Mouse (Mus musculus): ENCODE results near the gene Tmem126b. TPM values are rescaled to one million over a fixed set of nuclear protein-coding genes. Genes with fewer than 3 reads are reported as not detected.

Tmem126b gene
- polyA plus RNA-seq, 1 experiment, result 6.7 TPM

GRCm38 (mm10) chr7:90460330-90460729 lies 15.5 kb downstream of the Tmem126b start:
- H3K36me3 ChIP-seq (ENCODE audit: control insufficient read depth, insufficient read depth), result no peaks in the 10 kb centered on the region
- H3ac ChIP-seq (ENCODE audit: control insufficient read depth, insufficient read length), result no peak overlapping the region
- no peak for TF ChIP-seq MAX (IDR thresholded peaks at IDR 0.05; ENCODE audit: low read depth)
- TF ChIP-seq MYOD1 (IDR thresholded peaks at IDR 0.05; ENCODE audit: control insufficient read depth in 1 of 3, insufficient read length in 2 of 3, low read depth in 2 of 3), result peak in 2 of 3 experiments; percentile 44 to 75
- TF ChIP-seq SRF (IDR thresholded peaks at IDR 0.05; ENCODE audit: control insufficient read depth, insufficient read length, low read depth), result no peak
- TF ChIP-seq TCF3 (IDR thresholded peaks at IDR 0.05; ENCODE audit: insufficient read length, low read depth), result no peak
- no peak for TF ChIP-seq POLR2A (IDR thresholded peaks at IDR 0.05; ENCODE audit: insufficient read length, low read depth)
- no peak for TF ChIP-seq CEBPB (IDR thresholded peaks at IDR 0.05; ENCODE audit: insufficient read depth, poor library complexity, severe bottlenecking)
- peak in 2 of 3 experiments; percentile 11 to 74 for TF ChIP-seq MYOG (IDR thresholded peaks at IDR 0.05; ENCODE audit: control insufficient read depth in 1 of 3, insufficient read depth in 1 of 3, insufficient read length in 2 of 3, low read depth in 2 of 3)
- TF ChIP-seq E2F4 (IDR thresholded peaks at IDR 0.05; ENCODE audit: insufficient read depth), result no peak
- peak; percentile 76 for TF ChIP-seq REST (IDR thresholded peaks at IDR 0.05; ENCODE audit: insufficient read depth, insufficient read length)
- no peak for TF ChIP-seq USF1 (IDR thresholded peaks at IDR 0.05; ENCODE audit: low read depth)
- no peak for TF ChIP-seq TCF12 (IDR thresholded peaks at IDR 0.05; ENCODE audit: insufficient read depth, poor library complexity, severe bottlenecking)
- TF ChIP-seq POLR2AphosphoS2 (IDR thresholded peaks at IDR 0.05; ENCODE audit: insufficient read length, low read depth), result no peak
- no peak overlapping the region for H3K4me2 ChIP-seq (ENCODE audit: low read depth)
- no peaks in the 10 kb centered on the region for H3K27me3 ChIP-seq (ENCODE audit: control insufficient read depth, insufficient read depth, insufficient read length)
- peaks cover 14% of the 10 kb centered on the region for H3K79me2 ChIP-seq (ENCODE audit: control insufficient read depth, insufficient read depth)
- no peak overlapping the region for H3K4me3 ChIP-seq

GRCm38 (mm10) chr7:90457517-90457916 lies 18.3 kb downstream of the Tmem126b start:
- peaks cover 24% of the 10 kb centered on the region for H3K36me3 ChIP-seq (ENCODE audit: control insufficient read depth, insufficient read depth)
- peak overlapping the region; percentile 80 for H3K4me3 ChIP-seq
- peak overlapping the region; percentile 94 for H3K4me2 ChIP-seq (ENCODE audit: low read depth)
- peaks cover 14% of the 10 kb centered on the region for H3K79me2 ChIP-seq (ENCODE audit: control insufficient read depth, insufficient read depth)
- peak overlapping the region; percentile 60 for H3ac ChIP-seq (ENCODE audit: control insufficient read depth, insufficient read length)
- TF ChIP-seq MAX (IDR thresholded peaks at IDR 0.05; ENCODE audit: low read depth) (no peak), POLR2A (IDR thresholded peaks at IDR 0.05; ENCODE audit: insufficient read length, low read depth) (no peak), POLR2AphosphoS2 (IDR thresholded peaks at IDR 0.05; ENCODE audit: insufficient read length, low read depth) (no peak), TCF3 (IDR thresholded peaks at IDR 0.05; ENCODE audit: insufficient read length, low read depth) (no peak), REST (IDR thresholded peaks at IDR 0.05; ENCODE audit: insufficient read depth, insufficient read length) (no peak), CEBPB (IDR thresholded peaks at IDR 0.05; ENCODE audit: insufficient read depth, poor library complexity, severe bottlenecking) (no peak), MYOD1 (IDR thresholded peaks at IDR 0.05; ENCODE audit: control insufficient read depth in 1 of 3, insufficient read length in 2 of 3, low read depth in 2 of 3) (no peak), SRF (IDR thresholded peaks at IDR 0.05; ENCODE audit: control insufficient read depth, insufficient read length, low read depth) (no peak), MYOG (IDR thresholded peaks at IDR 0.05; ENCODE audit: control insufficient read depth in 1 of 3, insufficient read depth in 1 of 3, insufficient read length in 2 of 3, low read depth in 2 of 3) (no peak), E2F4 (IDR thresholded peaks at IDR 0.05; ENCODE audit: insufficient read depth) (no peak)
- no peaks in the 10 kb centered on the region for H3K27me3 ChIP-seq (ENCODE audit: control insufficient read depth, insufficient read depth, insufficient read length)

- H3K4me2 ChIP-seq (ENCODE audit: low read depth), result peak within 1 kb of the TSS; percentile 94
- TF ChIP-seq POLR2AphosphoS2 (IDR thresholded peaks at IDR 0.05; ENCODE audit: insufficient read length, low read depth) (peak; percentile 99), TCF3 (IDR thresholded peaks at IDR 0.05; ENCODE audit: insufficient read length, low read depth) (no peak), CEBPB (IDR thresholded peaks at IDR 0.05; ENCODE audit: insufficient read depth, poor library complexity, severe bottlenecking) (no peak), TCF12 (IDR thresholded peaks at IDR 0.05; ENCODE audit: insufficient read depth, poor library complexity, severe bottlenecking) (no peak), MYOD1 (IDR thresholded peaks at IDR 0.05; ENCODE audit: control insufficient read depth in 1 of 3, insufficient read length in 2 of 3, low read depth in 2 of 3) (peak in 1 of 3 experiments; percentile 40), POLR2A (IDR thresholded peaks at IDR 0.05; ENCODE audit: insufficient read length, low read depth) (peak; percentile 97), USF1 (IDR thresholded peaks at IDR 0.05; ENCODE audit: low read depth) (peak; percentile 90), REST (IDR thresholded peaks at IDR 0.05; ENCODE audit: insufficient read depth, insufficient read length) (no peak), SRF (IDR thresholded peaks at IDR 0.05; ENCODE audit: control insufficient read depth, insufficient read length, low read depth) (peak; percentile 50), MYOG (IDR thresholded peaks at IDR 0.05; ENCODE audit: control insufficient read depth in 1 of 3, insufficient read depth in 1 of 3, insufficient read length in 2 of 3, low read depth in 2 of 3) (peak in 1 of 3 experiments; percentile 36), MAX (IDR thresholded peaks at IDR 0.05; ENCODE audit: low read depth) (no peak), E2F4 (IDR thresholded peaks at IDR 0.05; ENCODE audit: insufficient read depth) (no peak)
- H3K4me3 ChIP-seq, result peak within 1 kb of the TSS; percentile 80
- H3K27me3 ChIP-seq (ENCODE audit: control insufficient read depth, insufficient read depth, insufficient read length), result no peaks in the 10 kb centered on the region
- peaks cover 29% of the 10 kb centered on the region for H3K36me3 ChIP-seq (ENCODE audit: control insufficient read depth, insufficient read depth)
- H3K79me2 ChIP-seq (ENCODE audit: control insufficient read depth, insufficient read depth), result peaks cover 14% of the 10 kb centered on the region
- peak within 1 kb of the TSS; percentile 60 for H3ac ChIP-seq (ENCODE audit: control insufficient read depth, insufficient read length)
These were observed 18.8 kb downstream of the Tmem126b start, which contains the start of gene Tmem126a for GRCm38 (mm10) chr7:90456845-90457468. Tmem126a (minus strand) TSS chr7:90457229.

- peak overlapping the region; percentile 88 for H3K4me2 ChIP-seq (ENCODE audit: low read depth)
- peaks cover 19% of the 10 kb centered on the region for H3K79me2 ChIP-seq (ENCODE audit: control insufficient read depth, insufficient read depth)
- H3K36me3 ChIP-seq (ENCODE audit: control insufficient read depth, insufficient read depth), result peaks cover 34% of the 10 kb centered on the region
- H3K4me3 ChIP-seq, result peak overlapping the region; percentile 80
- H3K27me3 ChIP-seq (ENCODE audit: control insufficient read depth, insufficient read depth, insufficient read length), result no peaks in the 10 kb centered on the region
- peak overlapping the region; percentile 60 for H3ac ChIP-seq (ENCODE audit: control insufficient read depth, insufficient read length)
- TF ChIP-seq TCF12 (IDR thresholded peaks at IDR 0.05; ENCODE audit: insufficient read depth, poor library complexity, severe bottlenecking) (no peak), E2F4 (IDR thresholded peaks at IDR 0.05; ENCODE audit: insufficient read depth) (no peak), USF1 (IDR thresholded peaks at IDR 0.05; ENCODE audit: low read depth) (no peak), POLR2AphosphoS2 (IDR thresholded peaks at IDR 0.05; ENCODE audit: insufficient read length, low read depth) (peak; percentile 97), REST (IDR thresholded peaks at IDR 0.05; ENCODE audit: insufficient read depth, insufficient read length) (no peak), TCF3 (IDR thresholded peaks at IDR 0.05; ENCODE audit: insufficient read length, low read depth) (no peak), POLR2A (IDR thresholded peaks at IDR 0.05; ENCODE audit: insufficient read length, low read depth) (peak; percentile 36)
These were observed 19.5 kb downstream of the Tmem126b start for GRCm38 (mm10) chr7:90456149-90456844.

All from myocyte (in vitro differentiated cells).